Mouse (Mus musculus): ENCODE results near the gene Tubb2b.
A peak's percentile ranks its signal among the peaks of the same experiment; 100 is the strongest.

Gene Tubb2b

GRCm38 (mm10) chr13:34106999-34107398 lies 23.3 kb downstream of the Tubb2b start:
- DNase-seq (ENCODE audit: low read depth, low spot score) = no peak

DNA sequence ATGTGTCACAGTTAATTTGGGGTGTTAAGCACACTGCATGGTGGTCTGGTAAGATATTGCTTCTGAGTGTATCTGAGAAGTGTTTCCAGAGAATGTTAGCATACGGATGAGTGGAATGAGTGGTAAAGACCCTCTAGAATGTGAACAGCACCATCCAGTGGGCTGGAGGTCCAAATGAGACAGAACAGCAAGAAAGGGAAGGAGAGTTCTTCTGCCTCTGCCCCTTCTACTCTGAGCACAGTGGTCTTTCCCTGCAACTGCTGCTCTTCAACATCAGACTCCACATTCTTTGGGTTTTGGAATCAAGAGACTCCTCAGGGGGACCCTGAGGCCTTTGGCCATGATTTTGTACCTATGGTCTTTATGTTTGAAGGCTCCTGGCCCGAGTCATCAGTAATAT lies 24.0 kb downstream of the Tubb2b start:
- no peak for DNase-seq (ENCODE audit: low read depth, low spot score)

DNA sequence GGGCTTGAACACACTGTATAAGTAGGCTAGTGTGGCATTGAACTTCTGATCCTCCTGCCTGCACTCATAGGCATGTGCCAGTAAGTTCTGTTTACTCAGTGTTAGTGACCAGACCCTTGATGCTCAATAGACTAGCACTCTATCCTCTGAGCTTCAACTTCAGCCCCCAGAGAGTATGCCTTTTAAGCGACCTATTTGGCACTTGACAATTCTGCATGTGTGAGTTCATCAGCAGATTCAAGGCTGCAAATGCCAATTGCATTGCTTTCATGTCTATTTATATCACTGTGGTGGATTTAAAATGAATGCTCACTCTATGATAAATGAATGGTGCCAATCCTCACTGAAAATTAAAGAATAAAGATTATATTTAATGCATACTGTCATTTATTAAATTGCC lies 24.9 kb downstream of the Tubb2b start:
- DNase-seq (ENCODE audit: low read depth, low spot score) = no peak

DNA sequence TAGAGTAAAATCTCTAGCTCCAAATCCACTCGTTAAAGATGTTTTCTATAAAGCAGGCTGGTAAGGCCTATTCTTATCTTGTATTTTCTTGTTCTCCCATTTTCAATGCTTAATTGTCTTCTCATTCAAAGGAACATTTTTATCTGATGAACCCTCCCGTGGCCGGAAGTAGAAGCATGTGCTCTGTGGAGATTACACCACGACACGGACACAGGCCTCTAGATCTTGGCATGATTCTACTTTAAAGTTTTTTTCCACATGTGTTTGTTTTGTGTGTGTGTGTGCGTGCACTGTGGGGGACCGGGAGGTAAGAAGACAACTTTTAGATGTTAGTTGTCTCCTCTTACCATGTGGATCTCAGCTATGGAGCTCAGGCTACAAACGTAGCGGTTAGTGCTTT lies 28.4 kb downstream of the Tubb2b start:
- DNase-seq (ENCODE audit: low read depth, low spot score) = no peak

DNA sequence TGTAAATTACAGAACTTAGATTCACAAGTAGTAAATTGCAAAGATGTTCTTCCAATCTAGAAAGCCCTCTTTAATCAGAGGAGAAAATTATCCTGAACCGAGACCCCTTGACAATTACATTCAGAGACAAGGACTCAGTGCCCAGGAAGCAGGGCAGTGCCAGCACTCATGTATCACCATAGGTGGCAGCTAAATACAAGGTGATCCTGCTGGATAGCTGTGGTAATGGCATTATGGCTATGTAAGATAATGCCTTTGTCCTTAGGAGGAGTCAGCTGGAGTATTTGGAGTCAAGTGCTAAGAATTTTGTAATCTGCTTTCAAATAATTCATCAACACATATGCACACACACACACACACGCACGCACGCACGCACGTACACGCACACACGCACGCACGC lies 29.0 kb downstream of the Tubb2b start:
- no peak for DNase-seq (ENCODE audit: low read depth, low spot score)

DNA sequence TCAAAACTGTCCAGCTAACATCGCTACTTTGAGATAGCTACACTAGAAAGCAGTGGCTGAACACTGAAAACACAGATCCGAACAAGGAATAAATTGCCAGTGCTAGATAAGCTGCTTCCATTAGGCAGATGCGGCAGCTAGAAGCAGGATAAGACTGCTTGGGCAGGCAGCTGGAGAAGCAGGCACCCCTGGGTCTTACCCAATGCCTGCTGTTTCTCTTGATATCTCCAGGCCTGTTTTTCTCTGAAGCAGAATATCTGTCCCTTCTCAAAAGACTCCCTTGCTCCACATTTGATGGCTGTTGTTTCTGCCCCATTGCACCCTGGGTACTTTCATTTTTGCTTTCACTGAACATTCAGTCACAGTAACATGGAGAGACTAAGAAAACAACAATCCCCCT lies 29.5 kb downstream of the Tubb2b start:
- DNase-seq (ENCODE audit: low read depth, low spot score) = no peak

DNA sequence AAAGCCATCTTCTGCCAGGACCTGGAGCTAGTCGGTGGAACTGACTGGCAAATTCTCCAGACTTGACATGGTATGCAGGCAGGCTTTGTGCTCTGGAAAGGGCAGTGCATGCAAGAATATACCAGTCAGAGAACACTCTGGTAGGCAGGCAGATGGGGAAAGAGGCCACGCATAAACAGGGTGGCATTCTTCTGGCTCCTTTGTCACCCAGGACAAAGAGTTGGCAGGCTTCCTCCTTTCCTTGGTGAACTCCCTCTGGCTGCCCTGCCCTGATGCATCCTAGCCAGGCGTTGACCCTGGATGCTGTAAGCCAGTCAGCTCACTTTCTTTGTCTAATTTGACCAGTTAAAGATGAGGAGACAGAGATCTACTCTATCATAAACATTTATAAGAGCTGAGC lies 33.2 kb downstream of the Tubb2b start:
- DNase-seq (ENCODE audit: low read depth, low spot score) = no peak

DNA sequence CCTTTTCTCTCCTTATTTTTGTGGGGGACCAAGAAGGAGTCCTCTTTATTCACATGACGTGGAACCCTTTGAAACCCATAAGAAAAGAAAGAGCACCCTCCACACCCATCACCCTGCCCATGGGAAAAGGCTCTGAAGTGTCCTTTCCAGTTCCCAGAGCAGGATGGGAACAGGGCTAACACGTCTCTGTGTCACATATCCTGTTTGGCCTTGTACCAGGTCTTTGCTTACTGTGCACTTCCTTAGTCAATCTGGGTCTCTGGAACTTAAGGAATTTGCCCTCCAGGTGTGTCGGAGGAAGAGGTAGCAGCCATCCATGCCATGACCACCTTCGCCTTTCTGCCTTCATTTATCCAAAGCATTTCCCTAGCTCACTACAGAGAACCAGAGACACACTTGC lies 33.8 kb downstream of the Tubb2b start:
- no peak for DNase-seq (ENCODE audit: low read depth, low spot score)

- peak; percentile 73 for DNase-seq (ENCODE audit: low read depth, low spot score)
Measured at GRCm38 (mm10) chr13:34095542-34096435, 34.5 kb downstream of the Tubb2b start.

DNA sequence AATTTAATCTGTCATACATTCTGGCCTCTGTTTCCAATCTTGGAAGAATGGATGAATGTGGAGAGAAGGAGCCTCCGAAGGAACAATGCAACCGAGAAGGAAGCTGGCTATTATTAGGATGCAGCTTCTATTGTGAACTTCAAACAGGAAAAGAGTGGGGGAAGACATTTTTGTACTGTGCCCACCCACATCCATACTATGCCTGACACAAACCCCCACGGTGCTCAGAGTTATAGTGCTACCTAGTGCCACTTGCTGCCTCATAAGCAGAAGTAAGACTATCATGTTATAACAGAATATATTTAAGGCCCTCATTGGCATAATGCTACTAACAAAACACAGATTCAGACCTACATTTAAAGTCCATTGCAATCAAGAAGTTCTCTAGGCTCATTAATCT lies 40.9 kb downstream of the Tubb2b start:
- DNase-seq (ENCODE audit: low read depth, low spot score) = no peak

DNA sequence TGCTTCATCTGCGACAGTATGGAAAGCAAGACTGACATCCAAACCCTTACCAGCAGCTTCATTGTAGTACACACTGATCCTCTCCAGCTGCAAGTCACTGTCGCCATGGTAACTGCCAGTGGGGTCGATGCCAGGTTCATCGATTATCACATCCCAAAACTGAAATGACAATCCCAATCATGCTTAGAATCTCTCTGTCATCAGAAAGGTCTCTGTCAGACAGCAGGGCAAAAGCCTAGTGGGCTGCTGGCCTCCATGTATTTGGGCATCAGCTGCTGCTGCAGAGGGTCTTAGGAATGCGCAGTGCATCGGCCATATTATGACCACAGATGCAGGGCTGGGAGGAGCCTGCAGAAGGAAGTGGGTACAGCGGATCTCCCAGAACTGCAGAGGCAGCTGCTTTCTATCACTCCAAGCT lies 41.4 kb downstream of the Tubb2b start:
- peak; percentile 52 for DNase-seq (ENCODE audit: low read depth, low spot score)

DNA sequence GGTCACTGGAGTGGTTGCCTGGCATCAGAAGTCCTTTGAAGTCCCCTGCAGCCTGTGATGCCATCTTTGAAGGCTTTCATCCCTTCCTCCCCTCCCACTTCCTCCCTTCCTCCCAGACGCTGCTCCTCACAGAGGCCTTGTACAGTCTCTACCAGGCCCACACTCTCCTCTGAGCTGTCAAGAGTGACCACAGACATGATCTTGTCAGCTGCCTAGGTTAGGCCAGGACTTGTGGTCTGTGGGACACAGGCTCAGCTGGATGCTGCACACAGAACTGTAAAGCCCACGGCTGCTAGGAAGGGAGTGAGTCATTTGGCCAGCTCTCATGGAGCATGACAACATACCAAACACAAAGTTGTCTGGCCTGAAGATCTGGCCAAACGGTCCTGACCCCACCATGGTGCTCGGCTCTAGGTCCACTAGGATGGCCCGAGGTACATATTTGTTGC lies 42.0 kb downstream of the Tubb2b start:
- DNase-seq (ENCODE audit: low read depth, low spot score) = peak; percentile 32

GRCm38 (mm10) chr13:34087052-34087812 lies 43.0 kb downstream of the Tubb2b start:
- no peak for DNase-seq (ENCODE audit: low read depth, low spot score)

DNA sequence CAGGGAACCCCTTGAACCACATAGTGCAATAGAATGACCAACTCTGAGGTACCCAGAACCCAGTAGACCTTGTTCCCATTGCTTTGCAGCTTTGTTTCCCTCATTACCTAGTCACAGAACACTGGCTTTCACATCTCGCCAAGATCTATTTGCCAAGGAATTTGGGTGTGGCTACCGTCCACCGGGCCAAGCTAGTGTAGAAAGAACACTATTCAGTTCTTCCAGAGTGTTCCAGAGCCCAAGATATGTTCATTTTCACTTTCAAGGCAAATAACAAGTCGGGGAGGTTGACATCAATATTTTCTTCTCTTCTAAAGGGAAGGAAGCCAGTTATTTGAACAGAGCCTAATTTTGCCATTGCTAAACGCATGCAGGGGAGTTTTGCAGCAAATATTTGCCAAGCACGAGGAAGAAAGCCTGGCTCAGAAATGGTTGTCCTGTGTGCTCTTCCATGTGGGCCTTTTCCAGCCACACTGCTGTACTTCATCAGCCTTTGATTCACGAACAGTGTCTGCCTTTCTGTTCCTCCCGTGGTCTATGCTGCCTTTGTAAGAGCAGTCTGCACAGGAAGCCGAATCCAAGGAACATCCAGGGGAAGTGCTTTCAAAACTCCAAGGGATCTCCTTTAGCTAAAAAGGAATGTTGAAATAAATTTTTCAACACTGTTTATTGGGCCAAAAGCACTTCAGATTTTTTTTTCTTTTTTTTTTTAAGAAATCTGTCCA lies 46.1 kb downstream of the Tubb2b start:
- DNase-seq (ENCODE audit: low read depth, low spot score) = no peak

GRCm38 (mm10) chr13:34081926-34082325 lies 48.3 kb downstream of the Tubb2b start:
- no peak for DNase-seq (ENCODE audit: low read depth, low spot score)

- no peak for DNase-seq (ENCODE audit: low read depth, low spot score)
Measured at GRCm38 (mm10) chr13:34079801-34080200, 50.5 kb downstream of the Tubb2b start.

DNA sequence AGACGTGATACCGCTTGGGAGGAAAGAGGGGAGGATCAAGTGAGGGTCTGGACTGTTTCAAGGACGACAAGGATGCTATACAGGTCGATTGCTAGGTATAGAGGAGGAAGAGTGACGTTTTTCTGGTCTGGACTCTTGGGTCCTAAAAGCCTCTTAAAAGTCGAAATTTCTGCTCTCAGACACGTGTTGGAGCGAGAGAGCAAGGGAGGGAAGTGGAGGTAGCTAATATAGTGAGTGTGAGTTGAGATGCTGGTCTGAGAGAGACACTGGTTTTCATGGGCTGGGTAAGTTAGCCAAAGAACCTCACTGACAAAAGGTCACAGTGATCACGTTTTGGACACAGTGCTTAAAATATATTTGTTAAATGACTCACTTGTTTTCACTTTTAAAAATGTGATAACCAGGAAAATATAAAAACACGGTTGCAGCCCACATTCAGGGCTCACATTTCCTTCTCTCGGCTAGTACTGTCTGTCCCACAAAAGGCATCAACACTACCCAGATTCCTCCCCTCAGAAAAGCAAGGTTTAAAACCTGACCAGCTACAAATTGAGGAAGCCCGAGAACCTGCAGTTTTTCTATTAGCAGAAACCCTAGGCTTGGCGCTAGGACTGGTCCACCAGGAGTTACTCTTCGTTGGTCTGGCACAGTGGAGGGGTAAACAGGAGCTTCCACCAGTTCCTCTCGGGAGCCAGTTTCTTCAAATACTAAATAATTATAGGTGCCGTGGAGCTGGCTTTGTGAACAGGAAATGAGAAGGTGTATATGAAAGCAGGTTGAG lies 51.6 kb downstream of the Tubb2b start:
- DNase-seq (ENCODE audit: low read depth, low spot score) = no peak

DNA sequence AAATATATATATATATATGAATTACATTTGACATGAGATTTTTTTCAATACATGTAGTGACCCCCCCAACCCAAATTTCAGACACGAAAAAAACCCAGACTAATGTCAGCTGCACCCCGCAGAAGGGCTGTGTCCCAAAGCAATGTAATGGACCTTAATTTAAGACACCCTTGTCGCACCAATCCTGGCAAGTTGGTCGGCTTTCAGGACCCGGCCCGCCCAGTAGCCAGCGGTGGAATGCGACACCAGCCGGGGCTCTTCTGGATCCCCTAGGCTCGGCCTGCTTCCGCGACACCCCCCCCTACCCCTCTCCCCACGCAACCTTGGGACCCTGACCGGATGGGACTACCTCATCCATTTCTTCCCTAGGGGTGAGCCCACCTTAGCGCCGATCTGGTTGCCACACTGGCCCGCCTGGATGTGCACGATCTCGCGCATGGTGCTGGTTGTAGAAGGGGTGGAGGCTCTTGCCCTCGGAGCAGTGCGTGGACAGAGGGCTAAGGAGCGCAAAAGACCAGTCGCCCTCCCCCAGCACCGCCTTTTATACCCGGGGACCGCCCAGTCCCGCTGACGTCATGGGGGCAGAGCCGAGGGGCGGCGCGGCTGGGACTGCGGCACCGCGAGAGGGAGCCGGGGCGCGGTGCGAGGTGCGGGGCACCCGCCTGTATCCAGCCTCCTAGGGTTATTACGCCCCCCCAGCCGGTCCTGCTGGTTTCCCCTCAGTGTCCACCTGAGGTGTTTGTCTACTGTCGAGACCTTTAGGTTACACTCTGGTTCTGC lies 52.6 kb downstream of the Tubb2b start, which contains the start of gene Tubb2a:
Gene Tubb2a, minus strand, starts transcription at position 516 of the 780 bp plus-strand sequence.
- peak; percentile 94 for DNase-seq (ENCODE audit: low read depth, low spot score)
